Mouse (Mus musculus) WW6 (cell line): Measurements from ENCODE around the gene Ppt2.

ENCODE experiments used
- DNase-seq: peaks from one replicate; pipeline ENCODE4 v3.0.0-alpha.2; 2013; ENCODE audit warnings: low read depth, low spot score

Gene Ppt2

DNA sequence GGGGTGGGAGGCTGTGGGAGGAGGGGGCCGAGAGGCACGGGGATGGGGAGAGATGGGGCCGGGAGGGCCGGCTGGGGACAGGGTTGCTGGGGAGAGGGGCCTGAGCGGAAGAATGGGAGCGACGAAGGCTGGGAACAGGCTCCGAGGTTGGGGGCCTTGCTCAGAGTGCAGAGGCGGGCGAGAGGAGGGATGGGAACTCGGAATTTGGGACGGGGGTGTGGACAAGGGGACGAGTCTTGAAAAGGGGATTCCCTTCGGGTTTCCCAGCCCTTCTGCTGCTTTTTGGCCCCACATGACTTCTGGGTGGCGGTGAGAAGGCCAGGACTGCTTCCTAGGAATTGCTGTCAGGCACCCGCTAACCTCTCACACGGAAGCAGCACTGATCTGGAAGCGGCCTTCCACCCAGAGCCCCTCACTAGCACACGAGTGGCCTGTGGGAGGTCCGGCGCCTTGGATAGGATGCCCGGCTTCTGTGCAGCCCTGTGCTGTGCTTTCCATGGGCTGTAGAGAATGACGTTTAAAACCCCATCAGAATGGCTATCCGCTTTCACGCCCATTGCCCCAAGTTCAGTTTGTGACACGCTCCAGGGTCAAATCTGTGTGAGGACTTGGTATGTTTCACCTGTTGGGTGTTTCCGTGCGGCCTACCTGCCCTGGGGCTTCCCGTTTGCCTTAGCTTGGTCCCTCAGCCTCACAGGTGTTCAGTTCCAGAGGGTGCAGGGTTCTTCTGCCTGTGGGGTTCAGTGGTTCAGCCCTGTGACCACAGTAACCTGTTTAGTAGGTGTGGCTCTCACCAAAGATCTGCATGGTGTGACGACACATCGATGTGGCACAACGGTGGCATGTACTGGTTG lies 21.9 kb downstream of the Ppt2 start:
- DNase-seq, result no peak

DNA sequence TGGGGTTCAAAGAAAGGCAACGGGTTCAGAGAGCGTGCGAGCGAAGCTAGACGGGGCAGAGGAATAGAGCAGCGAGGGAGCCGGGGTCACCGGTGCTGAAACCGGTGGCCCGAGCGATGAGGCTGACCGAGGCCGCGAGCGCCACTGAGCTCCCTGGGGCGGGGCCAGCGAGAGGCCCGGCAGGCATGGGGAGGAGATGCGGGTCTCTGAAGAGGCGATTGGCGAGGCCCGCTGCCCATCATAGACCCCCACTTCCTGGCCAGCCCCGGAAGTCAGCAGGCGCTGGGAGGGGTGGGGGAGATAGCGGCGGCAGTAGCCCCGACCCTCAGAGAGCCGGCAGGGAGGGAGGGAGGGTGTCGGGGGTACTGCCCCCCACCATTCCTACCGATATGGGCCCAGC lies 22.7 kb downstream of the Ppt2 start:
- no peak for DNase-seq

DNA sequence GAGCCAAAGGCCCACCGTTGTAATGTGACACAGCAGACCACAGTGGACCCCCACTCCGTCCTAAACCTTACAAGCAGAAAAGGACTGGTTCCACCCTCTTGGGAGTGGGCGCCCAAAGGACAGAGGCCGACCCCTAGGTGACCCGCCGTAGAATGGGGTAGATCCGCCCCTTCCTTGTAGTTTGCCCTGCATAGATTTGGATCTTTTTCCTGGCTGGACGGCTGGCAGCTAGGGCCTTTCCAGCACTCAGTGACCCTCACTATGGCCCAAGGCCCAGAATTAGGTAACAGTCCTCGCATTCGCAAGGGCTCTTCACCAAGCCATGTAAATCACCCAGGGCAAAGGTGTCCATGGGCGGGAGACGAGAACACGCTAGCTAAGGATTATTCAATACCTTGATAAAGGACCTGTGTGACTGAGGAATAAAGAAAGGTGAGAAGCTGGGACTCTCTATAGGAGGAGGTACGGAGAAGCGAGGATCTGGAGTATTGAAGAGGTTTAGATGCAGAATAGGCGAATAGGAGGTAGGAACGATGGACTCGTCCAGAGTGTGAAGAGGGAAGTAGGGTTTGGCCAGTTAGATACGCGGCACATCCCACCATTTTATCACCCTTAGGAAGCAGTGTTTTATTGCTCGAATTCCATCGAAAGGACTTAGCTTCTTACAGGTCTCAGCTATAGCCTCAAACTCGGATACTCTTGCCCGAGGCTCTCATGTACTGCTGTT lies 23.6 kb downstream of the Ppt2 start:
- DNase-seq, result no peak

DNA sequence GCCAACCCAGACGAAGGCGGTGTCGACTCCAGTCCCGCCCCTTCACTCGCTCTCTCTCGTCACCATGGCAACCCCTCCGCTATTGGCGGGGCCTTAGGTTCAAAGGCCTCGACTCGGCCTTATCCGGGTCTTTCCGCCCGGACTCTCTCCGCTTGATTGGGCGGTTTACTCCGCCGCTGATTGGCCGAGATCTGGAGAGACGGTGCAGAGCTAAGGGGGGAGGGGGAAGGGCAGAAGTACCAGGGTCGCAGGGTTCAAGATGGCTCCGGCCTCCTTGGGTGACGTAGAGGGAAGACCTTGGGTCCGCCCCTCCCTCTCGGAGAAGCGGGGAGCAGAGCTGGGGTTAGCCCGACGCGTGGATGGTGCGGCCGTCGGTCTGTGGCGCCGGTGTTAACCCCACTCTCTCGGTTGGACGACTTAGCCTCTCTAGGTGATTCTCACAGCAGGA lies 24.2 kb downstream of the Ppt2 start, which contains the start of gene Agpat1:
Agpat1 (plus strand) TSS at position 202 of the 448 bp plus-strand sequence.
- no peak for DNase-seq

DNA sequence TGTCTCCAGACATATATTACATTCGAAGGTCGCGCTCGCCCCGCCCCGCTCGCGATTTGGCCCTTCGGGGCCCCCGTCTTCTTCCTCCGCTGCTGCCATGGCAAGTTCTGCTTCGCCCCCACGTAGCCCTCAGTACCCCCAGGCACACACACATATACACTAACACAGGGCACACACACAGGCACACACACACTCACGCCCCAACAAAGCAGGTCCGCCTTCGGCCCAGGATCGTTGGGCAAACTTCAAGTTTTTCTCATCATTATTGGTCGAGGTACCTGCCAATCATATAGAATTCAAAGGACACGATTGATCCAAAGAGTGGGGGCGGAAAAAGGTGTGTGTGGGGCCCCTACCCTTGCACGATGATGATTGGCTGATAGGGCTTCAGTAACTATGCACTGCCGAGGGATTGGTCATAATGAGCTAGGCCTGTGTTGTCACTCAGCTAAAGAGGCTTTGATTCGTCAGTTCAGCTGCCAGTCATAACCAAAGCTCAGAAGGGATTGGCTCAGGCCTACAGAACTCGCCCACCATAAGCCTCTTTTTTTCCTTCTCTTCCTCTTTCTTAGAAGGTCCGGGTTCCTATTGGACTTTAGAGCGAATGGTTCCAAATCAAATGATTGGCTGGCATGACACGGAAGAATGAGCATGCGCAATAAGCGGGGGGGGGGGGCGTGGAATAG lies 24.8 kb downstream of the Ppt2 start, which contains the start of gene Rnf5:
Rnf5 (minus strand) TSS at position 316 of the 686 bp plus-strand sequence.
- peak; percentile 98 for DNase-seq

DNA sequence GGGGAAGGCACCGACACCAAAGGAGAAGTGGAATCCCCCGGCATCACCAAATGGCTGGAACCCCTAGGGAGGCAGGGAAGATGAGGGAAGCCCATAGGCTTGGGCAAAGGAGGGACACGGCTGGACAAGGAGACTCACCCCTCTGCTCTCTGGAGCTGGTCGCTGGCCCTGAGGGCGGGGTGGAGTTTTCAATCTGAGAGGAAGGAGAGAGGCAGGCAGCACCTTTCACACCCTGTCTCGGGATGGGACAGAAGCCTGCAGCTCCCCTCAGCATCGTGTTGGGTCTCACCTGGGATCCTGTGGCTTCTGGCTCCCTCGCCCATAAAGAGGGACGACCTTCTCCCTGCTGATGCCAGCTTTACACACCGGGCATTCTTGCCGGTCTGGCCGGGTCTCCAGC lies 26.5 kb downstream of the Ppt2 start:
- no peak for DNase-seq

DNA sequence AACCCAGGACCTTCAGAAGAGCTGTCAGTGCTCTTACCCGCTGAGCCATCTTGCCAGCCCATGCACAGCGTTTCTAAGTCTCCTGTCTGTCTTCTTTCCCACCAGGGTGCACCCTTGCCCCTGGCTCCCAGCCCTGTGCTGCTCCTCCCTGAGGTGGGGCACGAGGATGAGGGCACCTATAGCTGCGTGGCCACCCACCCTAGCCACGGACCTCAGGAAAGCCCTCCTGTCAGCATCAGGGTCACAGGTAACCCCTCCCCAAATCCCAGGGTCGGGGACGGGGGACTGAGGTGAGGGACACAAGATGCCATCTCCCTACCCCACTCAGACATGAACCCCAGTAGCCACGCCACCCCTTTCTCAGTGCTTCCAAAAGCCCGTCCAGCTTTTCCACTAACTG lies 28.4 kb downstream of the Ppt2 start:
- no peak for DNase-seq

DNA sequence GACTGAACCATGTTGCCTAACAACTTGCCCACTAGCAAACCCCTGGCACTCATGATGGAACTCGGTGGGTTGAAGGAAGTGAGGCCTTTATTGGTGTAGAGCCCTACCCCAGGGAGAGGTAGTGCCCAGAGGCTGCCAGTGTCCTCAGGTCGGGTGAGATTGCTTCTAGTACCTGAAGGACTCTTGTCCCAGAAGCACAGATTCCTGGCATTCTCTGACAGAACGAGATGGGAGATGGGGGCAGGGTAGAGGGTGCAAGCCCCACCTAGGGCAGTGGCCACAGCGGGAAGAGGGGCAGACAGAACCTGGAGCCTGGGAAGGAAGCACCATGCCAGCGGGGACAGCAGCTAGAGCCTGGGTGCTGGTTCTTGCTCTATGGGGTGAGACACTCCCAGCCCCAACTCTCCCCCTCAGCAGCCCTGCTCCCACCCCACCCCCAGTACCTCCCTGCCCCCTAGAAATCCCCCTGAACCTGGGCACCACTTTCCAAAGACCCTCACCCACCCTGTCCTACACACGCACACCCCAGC lies 30.7 kb downstream of the Ppt2 start, which contains the start of gene Ager:
Ager (plus strand) TSS at position 297 of the 530 bp plus-strand sequence.
- no peak for DNase-seq

DNA sequence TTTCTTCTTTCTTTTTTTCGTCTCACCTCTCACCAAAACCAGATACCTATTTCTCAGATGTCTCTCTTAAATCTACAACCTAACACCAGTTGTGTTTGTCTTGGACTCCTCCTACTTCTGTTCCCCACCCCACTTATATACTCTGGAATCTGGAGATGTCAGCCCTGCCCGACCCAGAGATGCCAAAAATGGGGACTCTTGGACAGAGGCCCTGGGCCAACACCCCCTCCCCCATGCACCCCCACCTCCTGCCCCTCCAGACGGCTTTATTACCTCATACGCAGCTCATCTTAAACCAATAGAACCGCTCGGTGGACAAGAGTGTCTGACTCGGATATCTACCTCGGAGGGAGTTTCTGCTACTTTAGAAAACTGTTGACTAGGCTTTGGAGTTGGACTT lies 32.2 kb downstream of the Ppt2 start:
- no peak for DNase-seq

DNA sequence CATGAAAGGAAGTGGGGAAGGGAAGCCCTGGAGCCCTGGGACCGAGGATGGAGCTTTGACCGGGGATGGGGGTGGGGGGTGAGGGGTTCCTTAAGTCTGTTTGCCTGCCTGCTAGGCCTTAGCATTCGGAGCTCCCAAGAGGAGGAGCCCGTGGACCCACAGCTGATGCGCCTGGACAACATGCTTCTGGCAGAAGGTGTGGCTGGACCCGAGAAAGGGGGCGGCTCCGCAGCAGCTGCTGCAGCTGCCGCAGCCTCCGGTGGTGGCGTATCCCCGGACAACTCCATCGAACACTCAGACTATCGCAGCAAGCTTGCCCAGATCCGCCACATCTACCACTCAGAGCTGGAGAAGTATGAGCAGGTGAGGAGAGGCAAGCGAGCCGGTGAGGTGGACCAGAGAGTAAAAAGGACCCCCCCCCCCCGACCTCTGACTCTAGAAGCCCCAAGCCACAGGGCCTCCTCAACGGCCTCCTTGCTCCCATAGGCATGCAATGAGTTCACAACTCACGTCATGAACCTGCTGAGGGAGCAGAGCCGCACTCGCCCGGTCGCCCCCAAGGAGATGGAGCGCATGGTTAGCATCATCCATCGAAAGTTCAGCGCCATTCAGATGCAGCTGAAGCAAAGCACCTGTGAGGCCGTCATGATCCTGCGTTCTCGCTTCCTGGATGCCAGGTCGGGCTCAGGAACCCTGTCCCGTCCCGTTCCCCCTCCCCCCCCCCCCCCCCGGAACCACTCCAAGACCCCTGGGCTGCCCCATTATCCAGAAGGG lies 34.4 kb downstream of the Ppt2 start:
- DNase-seq, result no peak

DNA sequence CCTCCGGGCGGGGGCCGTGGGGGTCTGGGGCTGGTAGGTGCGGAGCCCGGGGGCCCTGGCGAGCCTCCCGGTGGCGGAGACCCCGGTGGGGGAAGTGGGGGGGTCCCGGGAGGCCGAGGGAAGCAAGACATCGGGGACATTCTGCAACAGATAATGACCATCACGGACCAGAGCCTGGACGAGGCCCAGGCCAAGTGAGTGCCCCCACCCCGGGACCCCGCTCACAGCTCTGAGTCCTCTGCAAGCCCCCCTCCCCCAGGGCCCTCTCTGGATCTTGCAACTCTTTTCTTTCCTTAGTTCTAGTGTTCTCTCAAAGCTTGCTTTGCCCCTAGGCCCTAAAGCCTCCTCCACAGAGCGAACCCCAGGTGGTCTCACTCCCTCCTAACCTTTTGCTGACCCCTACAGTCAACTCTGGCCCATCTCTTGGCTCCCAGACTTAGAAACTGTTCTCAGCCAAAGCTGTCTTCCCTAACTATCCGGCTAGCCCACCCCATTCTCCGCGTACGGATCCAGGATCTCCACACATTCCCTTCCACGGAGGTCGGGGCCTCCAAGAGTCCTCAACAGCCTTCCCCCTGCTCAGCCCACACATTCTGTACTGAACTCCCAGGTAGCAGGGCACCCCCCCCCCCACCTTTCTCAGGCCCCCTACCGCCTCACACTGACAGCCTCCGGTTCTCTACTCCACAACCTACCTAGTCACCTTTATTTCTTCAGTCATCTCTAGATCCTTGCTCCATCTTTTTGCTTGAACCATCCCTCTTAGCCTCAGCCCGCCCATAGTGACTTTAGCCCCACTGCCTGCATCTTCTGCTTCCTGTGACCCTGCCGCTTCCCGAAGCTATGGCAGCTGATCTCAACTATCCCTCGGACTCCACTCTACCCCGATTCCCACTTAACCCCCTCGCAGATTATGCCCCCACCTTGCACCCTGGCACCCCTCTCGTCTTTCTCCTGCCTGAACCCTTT lies 35.4 kb downstream of the Ppt2 start:
- DNase-seq, result no peak

DNA sequence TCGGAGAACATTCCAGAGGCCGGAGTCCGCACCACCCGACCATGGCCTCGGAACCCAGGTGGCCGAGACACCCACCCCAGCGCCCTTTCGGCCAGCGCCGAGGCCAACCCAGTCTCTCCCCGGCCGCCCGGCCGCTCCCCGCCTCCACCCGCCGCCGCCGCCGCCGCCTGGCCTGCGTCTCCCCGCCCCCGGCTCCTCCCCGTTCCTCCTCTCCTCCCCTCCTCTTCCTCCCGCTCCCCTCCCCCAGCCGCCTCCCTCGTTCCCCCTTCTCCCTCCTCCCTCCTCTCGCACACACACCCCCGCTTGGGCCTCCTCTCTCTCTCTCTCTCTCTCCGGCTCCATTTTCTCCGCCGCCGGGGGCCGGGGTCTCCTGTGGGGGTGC lies 36.3 kb downstream of the Ppt2 start:
- DNase-seq, result no peak

DNA sequence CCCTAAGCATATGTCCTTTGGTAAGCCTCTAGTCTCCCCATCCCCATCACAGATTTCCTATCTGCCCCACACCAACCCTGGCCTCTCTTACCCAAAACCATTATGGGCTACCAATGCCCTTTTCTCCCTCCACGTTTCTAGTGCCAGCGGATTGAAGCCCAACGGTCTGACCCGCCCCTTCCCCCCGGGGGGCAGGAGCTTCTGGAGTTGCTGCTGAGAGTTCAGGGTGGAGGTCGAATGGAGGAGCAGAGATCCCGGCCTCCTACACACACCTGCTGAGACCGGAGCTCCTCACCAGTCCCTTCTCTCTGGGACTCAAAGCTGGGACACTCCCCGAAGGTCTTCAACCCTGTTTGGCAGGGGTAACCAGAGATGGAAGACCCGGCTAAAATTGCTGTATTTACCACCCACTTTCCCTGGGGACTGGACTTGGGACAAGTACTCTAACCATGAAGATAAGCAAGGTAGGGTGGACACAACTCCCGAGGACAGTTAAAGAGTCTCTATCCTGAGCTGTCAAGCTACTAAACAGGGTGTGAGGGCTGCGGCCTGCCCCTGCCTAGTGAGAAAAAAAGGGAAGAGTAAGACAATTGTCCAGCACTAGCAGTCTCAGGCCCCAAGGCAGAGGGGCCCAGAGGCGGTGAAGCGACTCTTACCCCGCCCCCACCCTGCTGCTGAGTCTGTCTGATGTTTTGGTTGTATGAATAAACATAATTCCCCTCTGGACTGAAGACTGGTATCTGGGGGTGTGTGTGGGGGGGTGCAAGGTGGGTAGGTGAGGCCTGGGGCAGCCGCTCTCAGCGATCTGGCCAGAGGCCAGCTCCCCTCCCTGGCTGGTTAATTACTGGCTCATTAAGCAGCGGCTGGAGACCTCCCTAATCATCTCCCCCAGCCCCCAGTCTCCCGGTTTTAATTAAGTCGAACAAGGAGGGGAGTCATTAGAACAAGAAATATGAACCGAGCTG lies 37.0 kb downstream of the Ppt2 start, which contains the start of gene Pbx2:
Pbx2 (plus strand) TSS at position 238 of the 965 bp plus-strand sequence.
- DNase-seq, result no peak

DNA sequence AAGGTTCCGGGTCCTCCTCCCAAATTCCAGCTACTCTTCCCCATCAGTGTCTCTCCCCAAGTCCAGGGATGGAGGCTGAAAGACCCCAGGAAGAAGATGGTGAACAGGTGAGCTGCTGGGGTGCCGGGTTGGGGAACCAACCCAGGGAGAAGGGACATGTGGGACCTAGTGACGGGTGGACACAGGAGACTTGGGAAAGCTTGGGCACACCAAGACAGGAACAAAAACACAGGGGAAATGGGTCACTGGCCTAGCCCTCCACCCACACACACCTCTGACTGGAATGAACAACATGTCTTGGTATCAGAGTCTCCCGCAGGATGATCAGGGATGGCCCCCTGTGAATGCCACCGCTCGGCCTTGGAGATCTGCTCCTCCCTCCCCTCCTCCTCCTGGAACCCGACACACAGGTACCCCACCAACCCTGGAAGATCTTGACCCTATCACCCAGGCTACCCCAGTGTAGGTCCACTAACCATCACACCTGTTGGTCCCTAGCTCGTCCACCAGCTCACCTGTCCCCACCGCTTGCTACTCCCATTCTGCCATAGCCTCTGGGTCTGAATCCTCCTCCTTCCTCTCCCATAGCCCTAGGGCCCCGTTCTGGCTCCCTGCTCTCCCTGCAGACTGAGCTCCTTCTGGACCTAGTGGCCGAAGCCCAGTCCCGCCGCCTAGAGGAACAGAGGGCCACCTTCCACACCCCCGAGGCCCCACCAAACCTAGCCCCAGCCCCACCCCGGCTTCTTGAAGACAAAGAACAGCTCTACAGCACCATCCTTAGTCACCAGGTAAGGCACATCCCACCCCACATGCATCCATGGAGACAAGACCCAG lies 37.9 kb downstream of the Ppt2 start:
- no peak for DNase-seq

DNA sequence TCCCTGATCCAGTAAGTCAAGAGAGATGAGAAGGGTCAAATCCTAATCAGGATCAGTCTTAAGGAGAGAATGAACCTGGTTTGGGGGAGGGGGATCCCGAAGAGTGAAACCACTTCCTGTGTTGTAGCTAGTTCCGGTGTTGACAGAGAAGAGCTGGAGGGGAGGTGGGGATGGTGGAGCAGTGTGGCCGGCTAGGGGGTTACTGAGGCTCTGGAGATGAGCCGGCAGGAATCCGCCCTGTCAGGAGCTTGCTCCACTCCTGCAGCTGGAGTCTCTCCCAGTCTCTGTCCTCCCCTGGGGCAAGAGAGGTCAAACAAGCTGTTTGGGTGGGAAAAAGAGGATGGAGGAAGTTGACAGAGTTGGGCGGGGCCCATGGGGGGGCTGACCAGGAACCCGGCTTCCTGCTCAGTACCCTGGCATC lies 38.6 kb downstream of the Ppt2 start, which contains the start of gene Gpsm3:
Gpsm3 (plus strand) TSS at position 126 of the 421 bp plus-strand sequence.
- no peak for DNase-seq

DNA sequence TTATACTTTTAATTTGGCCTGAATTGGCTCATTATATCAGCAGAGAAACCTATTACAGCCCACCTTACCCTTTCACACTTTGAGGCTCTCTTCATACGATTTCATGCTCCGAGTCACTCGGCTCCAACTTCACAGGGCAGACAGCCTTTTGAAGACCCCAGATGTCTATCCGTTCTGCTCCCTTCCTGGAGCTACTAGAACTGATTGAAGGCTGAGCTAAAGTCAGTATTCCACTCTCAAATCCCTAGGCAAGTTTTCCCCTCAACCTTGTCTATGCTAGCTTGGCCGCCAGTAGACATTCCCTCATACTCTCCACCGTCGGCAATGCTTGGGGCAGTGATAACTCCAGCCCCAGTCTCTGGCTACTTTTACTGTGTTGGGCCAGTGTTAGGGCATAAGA lies 39.1 kb downstream of the Ppt2 start:
- no peak for DNase-seq

DNA sequence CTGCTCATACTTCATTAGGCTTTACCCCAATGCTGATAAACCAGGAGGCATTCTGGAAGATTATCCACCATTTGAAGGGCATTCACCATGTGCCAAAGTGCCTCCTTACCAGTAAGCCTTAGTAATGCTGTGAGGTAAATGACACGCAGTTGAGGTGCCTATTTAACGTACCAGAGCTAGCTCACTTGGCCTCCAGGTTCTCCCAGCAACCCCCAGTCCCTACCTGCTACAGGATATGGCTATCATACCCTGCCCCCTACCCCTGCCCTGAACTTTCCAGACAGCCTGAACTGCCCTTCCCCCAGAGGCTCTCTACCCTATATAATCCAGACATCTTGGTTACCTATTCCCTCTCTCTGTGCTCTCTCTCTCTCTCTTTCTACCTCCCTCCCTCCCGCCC lies 39.5 kb downstream of the Ppt2 start:
- DNase-seq, result no peak

DNA sequence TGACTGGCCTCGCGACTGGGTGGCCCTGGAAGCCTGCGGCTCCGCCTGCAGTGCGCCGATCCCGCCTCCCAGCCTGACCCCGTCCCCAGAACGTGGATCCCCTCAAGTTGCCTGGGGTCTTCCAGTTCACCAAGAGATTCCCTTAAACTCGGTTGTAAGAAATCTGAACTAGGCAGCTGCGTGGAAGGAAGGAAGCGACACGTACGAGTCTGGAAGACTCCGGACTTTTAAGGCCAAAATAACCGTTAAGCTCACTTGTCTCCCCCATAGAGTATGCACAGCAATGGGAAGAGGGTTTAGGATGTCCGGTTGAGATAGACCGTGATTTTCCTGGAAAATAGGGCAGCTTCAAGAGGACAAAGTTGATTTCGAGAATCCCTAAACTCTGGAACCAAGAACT lies 40.5 kb downstream of the Ppt2 start:
- DNase-seq, result no peak
